Mouse (Mus musculus): ENCODE data around the gene Mgst1. TPM values are rescaled to one million over a fixed set of nuclear protein-coding genes. Genes with fewer than 3 reads are reported as not detected.

The Mgst1 gene
- total and polyA plus RNA-seq, 3 experiments = not detected

DNA sequence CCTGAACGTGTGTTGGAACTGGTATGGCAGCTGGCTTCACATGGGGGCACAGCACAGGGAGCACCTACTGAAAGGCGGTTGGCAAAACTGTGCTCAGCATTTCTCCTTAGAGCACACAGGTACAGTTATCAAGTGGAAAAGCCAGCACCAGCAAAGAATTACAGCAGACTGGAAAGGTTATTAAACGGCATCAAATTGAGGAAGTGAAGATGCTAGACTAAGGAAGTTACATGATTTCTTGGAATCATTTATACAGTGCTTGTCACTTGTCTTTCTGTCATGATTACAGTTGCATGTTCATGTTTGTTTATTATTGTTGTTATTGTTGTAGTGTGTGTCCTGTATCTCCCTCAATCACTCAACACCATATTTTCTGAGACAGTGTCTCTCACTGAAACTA lies 45.1 kb upstream of the Mgst1 start:
- no peaks in the 10 kb centered on the region; the same call in 1 of the 2 replicates for H3K9me3 ChIP-seq (replicated peaks; ENCODE audit: insufficient read depth, low read length)
- H3K4me1 ChIP-seq (ENCODE audit: control insufficient read depth in 1 of 2, insufficient read depth in 2 of 2, low read length in 2 of 2) = no peaks in the 10 kb centered on the region
- no peak for DNase-seq (ENCODE audit: low read depth, low spot score)

DNA sequence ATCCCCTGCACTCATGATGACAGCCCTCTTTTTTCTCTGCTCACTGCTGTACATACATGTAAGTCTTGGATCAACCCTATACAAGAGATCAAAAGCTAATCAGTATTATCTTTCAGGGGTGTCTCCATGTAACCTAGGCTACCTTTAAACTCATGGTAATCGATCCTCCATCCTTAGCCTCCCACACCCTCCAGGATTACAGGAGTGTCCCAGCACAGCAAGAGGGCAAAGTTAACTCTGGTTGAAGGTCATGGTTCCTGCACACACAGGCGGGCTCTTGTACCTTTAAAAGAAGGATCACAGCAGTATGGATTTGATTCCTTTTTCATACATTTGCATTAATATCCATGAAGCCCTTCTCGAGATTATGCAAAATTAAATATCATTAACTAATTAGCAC lies 40.5 kb upstream of the Mgst1 start:
- no peaks in the 10 kb centered on the region for H3K27me3 ChIP-seq (ENCODE audit: control insufficient read depth in 1 of 2, insufficient read depth in 2 of 2, low read length in 2 of 2)
- H3K4me3 ChIP-seq (ENCODE audit: control insufficient read depth in 1 of 2, insufficient read depth in 1 of 2, low read depth in 2 of 2, low read length in 2 of 2) = no peak overlapping the region
- no peaks in the 10 kb centered on the region for H3K79me2 ChIP-seq (ENCODE audit: control insufficient read depth, insufficient read depth, low read length, poor library complexity)
- no peak overlapping the region for H3K9ac ChIP-seq (ENCODE audit: control insufficient read depth, low read depth, low read length, poor library complexity, severe bottlenecking)
- no peak overlapping the region for H3K27ac ChIP-seq (ENCODE audit: control insufficient read depth, low read depth, low read length)
- H3K4me1 ChIP-seq (ENCODE audit: control insufficient read depth in 1 of 2, insufficient read depth in 2 of 2, low read length in 2 of 2) = no peaks in the 10 kb centered on the region
- no peaks in the 10 kb centered on the region for H3K9me3 ChIP-seq (replicated peaks; ENCODE audit: insufficient read depth, low read length)
- DNase-seq (ENCODE audit: low read depth, low spot score) = no peak
- no peak for TF ChIP-seq HCFC1 (IDR thresholded peaks at IDR 0.05; ENCODE audit: low read depth, low read length)
- TF ChIP-seq MYC (IDR thresholded peaks at IDR 0.05; ENCODE audit: low read depth, low read length) = no peak
- no peak for TF ChIP-seq E2F4 (IDR thresholded peaks at IDR 0.05; ENCODE audit: borderline replicate concordance, low read depth, low read length)
- no peak for TF ChIP-seq POLR2AphosphoS5 (IDR thresholded peaks at IDR 0.05; ENCODE audit: borderline replicate concordance, low read depth, low read length)
- TF ChIP-seq POLR2AphosphoS2 (IDR thresholded peaks at IDR 0.05; ENCODE audit: low read length) = no peak
- TF ChIP-seq ZMIZ1 (IDR thresholded peaks at IDR 0.05; ENCODE audit: low read depth, low read length) = no peak
- TF ChIP-seq SIN3A (IDR thresholded peaks at IDR 0.05; ENCODE audit: low read length) = no peak
- H3K36me3 ChIP-seq (ENCODE audit: control insufficient read depth in 1 of 2, insufficient read depth in 2 of 2, low read length in 2 of 2) = no peaks in the 10 kb centered on the region

More for the DNA sequence above, 45.1 kb upstream of the Mgst1 start:
- Histone ChIP-seq H3K36me3 (ENCODE audit: control insufficient read depth in 1 of 2, insufficient read depth in 2 of 2, low read length in 2 of 2) (no peaks in the 10 kb centered on the region), H3K79me2 (ENCODE audit: control insufficient read depth, insufficient read depth, low read length, poor library complexity) (no peaks in the 10 kb centered on the region), H3K4me3 (ENCODE audit: control insufficient read depth in 1 of 2, insufficient read depth in 1 of 2, low read depth in 2 of 2, low read length in 2 of 2) (no peak overlapping the region), H3K9ac (ENCODE audit: control insufficient read depth, low read depth, low read length, poor library complexity, severe bottlenecking) (no peak overlapping the region), H3K27me3 (ENCODE audit: control insufficient read depth in 1 of 2, insufficient read depth in 2 of 2, low read length in 2 of 2) (no peaks in the 10 kb centered on the region), H3K27ac (ENCODE audit: control insufficient read depth, low read depth, low read length) (no peak overlapping the region)
- TF ChIP-seq POLR2AphosphoS5 (IDR thresholded peaks at IDR 0.05; ENCODE audit: borderline replicate concordance, low read depth, low read length) (no peak), ZKSCAN1 (IDR thresholded peaks at IDR 0.05; ENCODE audit: low read depth, low read length) (no peak), NELFE (IDR thresholded peaks at IDR 0.05; ENCODE audit: low read depth, low read length) (no peak), USF1 (IDR thresholded peaks at IDR 0.05; ENCODE audit: low read depth, low read length) (no peak), SIN3A (IDR thresholded peaks at IDR 0.05; ENCODE audit: low read length) (no peak), TAL1 (IDR thresholded peaks at IDR 0.05; ENCODE audit: low read length) (no peak), ELF1 (IDR thresholded peaks at IDR 0.05; ENCODE audit: low read depth, low read length) (no peak), E2F4 (IDR thresholded peaks at IDR 0.05; ENCODE audit: borderline replicate concordance, low read depth, low read length) (no peak), CTCF (IDR thresholded peaks at IDR 0.05 in 2 of 3, conservative IDR thresholded peaks at IDR 0.05 in 1 of 3; ENCODE audit: control insufficient read depth in 1 of 3, insufficient read depth in 1 of 3, low read depth in 2 of 3, low read length in 3 of 3, poor library complexity in 1 of 3, severe bottlenecking in 1 of 3) (no peak)

DNA sequence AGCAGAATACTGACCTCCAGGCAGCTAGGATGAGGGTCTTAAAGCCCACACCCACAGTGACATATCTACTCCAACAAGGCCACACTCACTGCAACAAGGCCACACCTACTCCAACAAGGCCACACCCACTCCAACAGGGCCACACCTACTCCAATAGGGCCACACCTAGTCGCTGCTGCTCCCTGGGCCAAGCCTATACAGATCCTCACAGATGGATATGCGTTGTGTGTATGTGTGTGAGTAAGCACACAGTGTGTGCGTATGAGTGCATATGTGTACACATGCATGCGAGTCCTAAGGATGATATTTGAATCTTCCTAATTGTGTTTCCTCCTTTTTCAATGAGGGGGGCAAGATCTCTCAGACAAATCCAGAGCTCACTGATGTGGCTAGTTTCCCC lies 38.3 kb upstream of the Mgst1 start:
- no peaks in the 10 kb centered on the region for H3K36me3 ChIP-seq (ENCODE audit: control insufficient read depth in 1 of 2, insufficient read depth in 2 of 2, low read length in 2 of 2)
- no peaks in the 10 kb centered on the region for H3K79me2 ChIP-seq (ENCODE audit: control insufficient read depth, insufficient read depth, low read length, poor library complexity)
- no peak for DNase-seq (ENCODE audit: low read depth, low spot score)
- H3K27ac ChIP-seq (ENCODE audit: control insufficient read depth, low read depth, low read length) = no peak overlapping the region
- H3K9me3 ChIP-seq (replicated peaks; ENCODE audit: insufficient read depth, low read length) = no peaks in the 10 kb centered on the region
- no peak overlapping the region for H3K9ac ChIP-seq (ENCODE audit: control insufficient read depth, low read depth, low read length, poor library complexity, severe bottlenecking)
- no peaks in the 10 kb centered on the region for H3K27me3 ChIP-seq (ENCODE audit: control insufficient read depth in 1 of 2, insufficient read depth in 2 of 2, low read length in 2 of 2)
- TF ChIP-seq POLR2A (IDR thresholded peaks at IDR 0.05; ENCODE audit: control insufficient read depth in 1 of 2, insufficient read depth in 1 of 2, low read depth in 1 of 2, low read length in 2 of 2, poor library complexity in 1 of 2) (no peak), SIN3A (IDR thresholded peaks at IDR 0.05; ENCODE audit: low read length) (no peak), ZNF384 (IDR thresholded peaks at IDR 0.05; ENCODE audit: low read depth, low read length) (no peak), CHD2 (IDR thresholded peaks at IDR 0.05; ENCODE audit: low read length) (no peak), USF2 (IDR thresholded peaks at IDR 0.05; ENCODE audit: borderline replicate concordance in 1 of 2, insufficient read depth in 1 of 2, low read depth in 1 of 2, low read length in 2 of 2) (no peak), TBP (IDR thresholded peaks at IDR 0.05; ENCODE audit: low read depth, low read length) (no peak), TCF12 (IDR thresholded peaks at IDR 0.05; ENCODE audit: low read depth, low read length) (no peak), MAX (IDR thresholded peaks at IDR 0.05; ENCODE audit: low read length) (no peak), ELF1 (IDR thresholded peaks at IDR 0.05; ENCODE audit: low read depth, low read length) (no peak), CTCF (IDR thresholded peaks at IDR 0.05 in 2 of 3, conservative IDR thresholded peaks at IDR 0.05 in 1 of 3; ENCODE audit: control insufficient read depth in 1 of 3, insufficient read depth in 1 of 3, low read depth in 2 of 3, low read length in 3 of 3, poor library complexity in 1 of 3, severe bottlenecking in 1 of 3) (no peak), SMC3 (IDR thresholded peaks at IDR 0.05; ENCODE audit: low read depth, low read length) (no peak), NELFE (IDR thresholded peaks at IDR 0.05; ENCODE audit: low read depth, low read length) (no peak)
- no peaks in the 10 kb centered on the region for H3K4me1 ChIP-seq (ENCODE audit: control insufficient read depth in 1 of 2, insufficient read depth in 2 of 2, low read length in 2 of 2)
- H3K4me3 ChIP-seq (ENCODE audit: control insufficient read depth in 1 of 2, insufficient read depth in 1 of 2, low read depth in 2 of 2, low read length in 2 of 2) = no peak overlapping the region
